Mouse (Mus musculus): Measurements from ENCODE around the gene Zfp462.
"Not testable (repeated sequence)": the region's sequence is repeated elsewhere in the genome, so short reads cannot be mapped to it uniquely, and the experiment has no call there.

DNA sequence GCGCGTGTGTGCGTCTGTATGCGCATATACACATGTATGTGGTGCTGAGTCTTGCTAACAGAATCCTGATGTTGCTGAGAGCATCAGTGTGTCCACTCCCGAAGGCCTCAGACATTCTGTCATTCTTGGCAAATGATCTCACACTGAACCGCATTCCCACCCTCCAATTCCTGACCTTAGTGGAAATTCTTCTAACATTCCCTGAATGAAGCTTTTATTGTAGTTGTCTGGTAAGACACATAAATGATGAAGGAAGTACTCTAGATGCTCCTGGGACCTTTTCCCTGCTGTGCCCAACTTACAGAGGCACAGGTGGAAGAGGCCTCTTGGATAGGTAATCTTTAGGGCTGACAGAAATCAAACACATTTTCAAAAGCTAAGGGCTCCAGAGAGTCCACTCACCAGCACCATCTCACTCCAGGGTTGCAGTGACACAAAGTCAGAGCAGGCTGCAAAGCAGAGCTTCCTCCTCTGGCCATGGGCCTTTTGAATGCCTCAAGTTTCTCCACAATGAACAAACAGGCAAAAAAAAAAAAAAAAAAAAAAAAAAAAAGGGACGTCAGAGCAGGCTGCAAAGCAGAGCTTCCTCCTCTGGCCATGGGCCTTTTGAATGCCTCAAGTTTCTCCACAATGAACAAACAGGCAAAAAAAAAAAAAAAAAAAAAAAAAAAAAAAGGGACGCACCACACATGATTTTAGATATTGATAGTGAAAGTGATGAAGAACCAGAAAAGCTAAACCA is 17.4 kb upstream of the Zfp462 start:
- not testable (repeated sequence) for TF ChIP-seq CTCF, POLR2A (IDR thresholded peaks at IDR 0.05; ENCODE audit: extremely low read depth, insufficient read depth, low read length)
